Mouse (Mus musculus) brain, adult 10 weeks (tissue): Measurements from ENCODE around the gene Gm6460. TPM values are rescaled to one million over a fixed set of nuclear protein-coding genes. Genes with fewer than 3 reads are reported as not detected.

Source experiments
- polyA plus RNA-seq: library from polyadenylated mRNA; stranded (reverse); fragments of 350-450 nt; fragmentation: Illumina TruSeq; extraction: RNeasy Lipid Tissue Mini Kit (QIAGEN cat#74804); gene quantifications from one replicate; pipeline ENCODE4 v1.2.3, GENCODE M21; 2015; ENCODE audit warnings: low read depth, low replicate concordance

The Gm6460 gene
- polyA plus RNA-seq = not detected

DNA sequence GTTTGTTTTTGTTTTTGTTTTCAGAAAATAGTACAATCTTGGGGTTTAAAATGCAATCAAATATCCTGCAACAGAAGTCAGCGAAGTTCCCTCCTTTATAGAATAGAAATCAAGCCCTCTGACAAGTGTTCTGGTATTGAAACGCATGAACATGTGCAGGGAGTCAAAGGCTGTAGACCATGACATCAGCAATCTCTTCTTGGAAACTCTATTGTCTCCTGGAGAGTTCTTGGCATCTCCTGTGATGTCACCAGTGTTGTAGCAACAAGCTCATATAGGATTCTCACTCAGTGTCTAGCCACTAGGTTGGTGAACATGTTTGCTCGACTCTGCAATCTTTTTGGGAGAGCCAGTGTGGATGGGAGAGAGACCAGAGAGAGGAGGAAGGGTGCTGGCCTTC lies at the start of gene Gm6460:
Gene Gm6460, plus strand, starts transcription at position 301 of the 400 bp plus-strand sequence.

Other genes with a start within 250 kb of the Gm6460 start
- gene Gm8897, start 178.5 kb upstream of the Gm6460 start, polyA plus RNA-seq = not detected
- gene Gm8906, start 92.2 kb upstream of the Gm6460 start, polyA plus RNA-seq = not detected
- not detected for gene Gm8922, start 87.0 kb downstream of the Gm6460 start, polyA plus RNA-seq
- gene Gm8926, start 175.6 kb downstream of the Gm6460 start, polyA plus RNA-seq = not detected